In genomic region chr2:30287027-30287373, GRCm38 (mm10) we compare ENCODE assay signal across 8 mouse cellular contexts. TPM values are rescaled to one million over a fixed set of nuclear protein-coding genes. Genes with fewer than 3 reads are reported as not detected.
A peak's percentile ranks its signal among the peaks of the same experiment; 100 is the strongest.
DNase-seq lines count a peak whose midpoint lies in the region; ATAC-seq and TF ChIP-seq lines count a peak whose summit lies in the region.

No protein-coding gene starts in this region.

- intact Hi-C loops in gastrocnemius, adult 2 months (cut with DNase I) = loop anchor here (5.0 kb wide), 1 partner anchor 70 kb away; the partner anchor contains the start of gene Sh3glb2

- peak overlapping the region; percentile 92 for H3K27ac ChIP-seq in gastrocnemius, adult 2 months
- H3K27ac ChIP-seq in cortical plate, adult 2 months (ENCODE audit: insufficient read depth, low read length) = no peak overlapping the region
- H3K27ac ChIP-seq in intestine, embryonic 15.5 days = peak overlapping the region; percentile 81
- no peak overlapping the region; the same call in 1 of the 2 replicates for H3K27ac ChIP-seq in midbrain, embryonic 15.5 days

- H3K4me3 ChIP-seq in gastrocnemius, adult 2 months = peak overlapping the region; percentile 99
- H3K4me3 ChIP-seq in C2C12 (ENCODE audit: insufficient read depth, poor library complexity, severe bottlenecking) = peak overlapping the region; percentile 94
- peak overlapping the region; percentile 83 for H3K4me3 ChIP-seq in cortical plate, adult 2 months (ENCODE audit: insufficient read depth, low read length)
- peak overlapping the region; percentile 93 for H3K4me3 ChIP-seq in intestine, embryonic 15.5 days (replicated peaks)
- peak overlapping the region; percentile 94 for H3K4me3 ChIP-seq in midbrain, embryonic 15.5 days

- no peak; the same call in 1 of the 2 replicates for ATAC-seq in intestine, embryonic 15.5 days
- no peak for ATAC-seq in midbrain, embryonic 15.5 days (replicated peaks)
- no peak for ATAC-seq in activated CD4-positive, CD25-positive, alpha-beta regulatory T cell, adult 4 months

- peaks cover 4% of the 10 kb centered on the region; the same call in 1 of the 2 replicates for H3K4me1 ChIP-seq in cortical plate, adult 2 months (ENCODE audit: control insufficient read depth, insufficient read depth, low read length)
- H3K4me1 ChIP-seq in intestine, embryonic 15.5 days (replicated peaks) = peaks cover 18% of the 10 kb centered on the region
- peaks cover 30% of the 10 kb centered on the region for H3K4me1 ChIP-seq in midbrain, embryonic 15.5 days

- peaks cover 58% of the 10 kb centered on the region for H3K79me3 ChIP-seq in C2C12 (ENCODE audit: low read depth)

- peak overlapping the region; percentile 98 for H3ac ChIP-seq in C2C12 (ENCODE audit: control insufficient read depth, insufficient read length, low read depth)

- no peaks in the 10 kb centered on the region for H3K9me3 ChIP-seq in intestine, embryonic 15.5 days
- no peaks in the 10 kb centered on the region for H3K9me3 ChIP-seq in midbrain, embryonic 15.5 days

- H3K79me2 ChIP-seq in C2C12 (ENCODE audit: control insufficient read depth, insufficient read depth) = peaks cover 81% of the 10 kb centered on the region

- no peak for DNase-seq in gastrocnemius, adult 2 months
- no peak for DNase-seq in gastrocnemius, adult 8-10 months (ENCODE audit: low spot score in 2 of 2)
- DNase-seq in layer of hippocampus, postnatal 14 days (ENCODE audit: low spot score in 2 of 2) = no peak

- H3K9ac ChIP-seq in intestine, embryonic 15.5 days = peak overlapping the region; percentile 95
- peak overlapping the region; percentile 83 for H3K9ac ChIP-seq in midbrain, embryonic 15.5 days

- 1% methylated on average over 10 of the region's 10 CpGs for WGBS in intestine, embryonic 15.5 days
- WGBS in midbrain, embryonic 15.5 days = 0% methylated on average over 10 of the region's 10 CpGs

- TF ChIP-seq POLR2A in cortical plate, adult 2 months (IDR thresholded peaks at IDR 0.05; ENCODE audit: extremely low read depth, insufficient read depth, low read length) = no peak

- H3K36me3 ChIP-seq in C2C12 (ENCODE audit: control insufficient read depth, insufficient read depth) = peaks cover 19% of the 10 kb centered on the region
- H3K36me3 ChIP-seq in intestine, embryonic 15.5 days = 0 out of 2 replicates have a peak, but pooled peaks cover 5% of the 10 kb centered on the region
- no peaks in the 10 kb centered on the region for H3K36me3 ChIP-seq in midbrain, embryonic 15.5 days (replicated peaks)

- H3K4me2 ChIP-seq in intestine, embryonic 15.5 days (replicated peaks) = peak overlapping the region; percentile 59
- peak overlapping the region; percentile 99 for H3K4me2 ChIP-seq in midbrain, embryonic 15.5 days

- no peaks in the 10 kb centered on the region for H3K27me3 ChIP-seq in C2C12 (ENCODE audit: control insufficient read depth, insufficient read depth, insufficient read length)
- H3K27me3 ChIP-seq in intestine, embryonic 15.5 days (replicated peaks) = no peaks in the 10 kb centered on the region
- no peaks in the 10 kb centered on the region for H3K27me3 ChIP-seq in midbrain, embryonic 15.5 days (replicated peaks)

- TF ChIP-seq CTCF in gastrocnemius, adult 2 months (IDR thresholded peaks at IDR 0.05) = no peak
- TF ChIP-seq CTCF in C2C12 (IDR thresholded peaks at IDR 0.05; ENCODE audit: control insufficient read depth, insufficient read depth, insufficient read length) = no peak
- no peak for TF ChIP-seq CTCF in cortical plate, adult 2 months (IDR thresholded peaks at IDR 0.05; ENCODE audit: extremely low read depth, insufficient read depth, low read length)

TF ChIP-seq in C2C12, 6 proteins besides CTCF, POLR2A, EP300 and RAD21:
- TF ChIP-seq CEBPB (IDR thresholded peaks at IDR 0.05; ENCODE audit: low read depth) (no peak), MYOG (IDR thresholded peaks at IDR 0.05; ENCODE audit: control insufficient read depth, extremely low read depth, insufficient read length) (no peak), MYOD1 (IDR thresholded peaks at IDR 0.05; ENCODE audit: control insufficient read depth, insufficient read length, low read depth) (no peak), FOSL1 (IDR thresholded peaks at IDR 0.05; ENCODE audit: insufficient read depth, low read length, poor library complexity, severe bottlenecking) (no peak), MAX (IDR thresholded peaks at IDR 0.05) (no peak), USF1 (IDR thresholded peaks at IDR 0.05; ENCODE audit: low read depth) (no peak)

RNA-seq across cellular contexts. Expression of gene Nup188, which starts 0.8 kb away (rescaled TPM):
- total RNA-seq in gastrocnemius, adult 2 months (2021) = 1 to 10 TPM; 8.4 to 9.9 TPM
- total RNA-seq in gastrocnemius, adult 8-10 months (2022) = 1 to 10 TPM; 6.0 to 8.8 (median 7.2) TPM
- polyA plus RNA-seq in C2C12 (2012; fragmentation: generic; extraction: Trizol) = 54.6 TPM
- polyA plus RNA-seq in cortical plate, adult 2 months (2012; rRNA removed) = 15.7 and 16.5 TPM in 2 replicates
- 29.1 and 29.4 TPM in 2 replicates for polyA plus RNA-seq in intestine, embryonic 15.5 days (2015; fragmentation: Nextera tagmentation; extraction: Ambion mirVana)
- 22.6 and 22.7 TPM in 2 replicates for polyA plus RNA-seq in midbrain, embryonic 15.5 days (2015; fragmentation: Nextera tagmentation; extraction: Ambion mirVana)
- total RNA-seq in layer of hippocampus, postnatal 14 days (2021) = 10 to 100 TPM; 19.4 to 20.5 TPM
- 10 to 100 TPM; 25.8 to 30.6 TPM for polyA plus RNA-seq in activated CD4-positive, CD25-positive, alpha-beta regulatory T cell, adult 4 months (2017; shearing (Covaris generic))

RNA-seq across cellular contexts. Expression of gene Dolk, which starts 0.9 kb away (rescaled TPM):
- 10 to 100 TPM; 20.2 to 21.0 TPM for total RNA-seq in gastrocnemius, adult 2 months (2021)
- total RNA-seq in gastrocnemius, adult 8-10 months (2022) = 10 to 100 TPM; 20.5 to 26.2 (median 24.6) TPM
- polyA plus RNA-seq in C2C12 (2012; fragmentation: generic; extraction: Trizol) = 28.3 TPM
- 16.7 and 16.9 TPM in 2 replicates for polyA plus RNA-seq in cortical plate, adult 2 months (2012; rRNA removed)
- polyA plus RNA-seq in intestine, embryonic 15.5 days (2015; fragmentation: Nextera tagmentation; extraction: Ambion mirVana) = 28.8 and 34.4 TPM in 2 replicates
- polyA plus RNA-seq in midbrain, embryonic 15.5 days (2015; fragmentation: Nextera tagmentation; extraction: Ambion mirVana) = 40.7 TPM in 2 replicates
- total RNA-seq in layer of hippocampus, postnatal 14 days (2021) = 10 to 100 TPM; 24.4 TPM
- polyA plus RNA-seq in activated CD4-positive, CD25-positive, alpha-beta regulatory T cell, adult 4 months (2017; shearing (Covaris generic)) = 10 to 100 TPM; 11.6 to 13.6 TPM

RNA-seq across cellular contexts. Expression of gene Gm28038, which starts 6.2 kb away (rescaled TPM):
- total RNA-seq in gastrocnemius, adult 2 months (2021) = 1 to 10 TPM in 1 of 2 experiments, not detected in 1; 1.8 TPM
- total RNA-seq in gastrocnemius, adult 8-10 months (2022) = not detected
- polyA plus RNA-seq in C2C12 (2012; fragmentation: generic; extraction: Trizol) = 0.16 TPM
- polyA plus RNA-seq in cortical plate, adult 2 months (2012; rRNA removed) = not detected in 2 replicates
- polyA plus RNA-seq in intestine, embryonic 15.5 days (2015; fragmentation: Nextera tagmentation; extraction: Ambion mirVana) = not detected in 2 replicates
- not detected in 2 replicates for polyA plus RNA-seq in midbrain, embryonic 15.5 days (2015; fragmentation: Nextera tagmentation; extraction: Ambion mirVana)
- total RNA-seq in layer of hippocampus, postnatal 14 days (2021) = not detected
- polyA plus RNA-seq in activated CD4-positive, CD25-positive, alpha-beta regulatory T cell, adult 4 months (2017; shearing (Covaris generic)) = not detected

RNA-seq across cellular contexts. Expression of gene Phyhd1, which starts 21.0 kb away (rescaled TPM):
- 10 to 100 TPM; 27.8 to 34.5 TPM for total RNA-seq in gastrocnemius, adult 2 months (2021)
- total RNA-seq in gastrocnemius, adult 8-10 months (2022) = 10 to 100 TPM in 2 of 4 experiments, 1 to 10 TPM in 2; 7.7 to 14.2 (median 11.0) TPM
- 1.4 TPM for polyA plus RNA-seq in C2C12 (2012; fragmentation: generic; extraction: Trizol)
- polyA plus RNA-seq in cortical plate, adult 2 months (2012; rRNA removed) = 32.2 and 34.1 TPM in 2 replicates
- polyA plus RNA-seq in intestine, embryonic 15.5 days (2015; fragmentation: Nextera tagmentation; extraction: Ambion mirVana) = 9.8 and 11.5 TPM in 2 replicates
- 7.0 and 7.3 TPM in 2 replicates for polyA plus RNA-seq in midbrain, embryonic 15.5 days (2015; fragmentation: Nextera tagmentation; extraction: Ambion mirVana)
- total RNA-seq in layer of hippocampus, postnatal 14 days (2021) = 10 to 100 TPM; 23.1 to 24.0 TPM
- 1 to 10 TPM; 3.9 to 4.8 TPM for polyA plus RNA-seq in activated CD4-positive, CD25-positive, alpha-beta regulatory T cell, adult 4 months (2017; shearing (Covaris generic))

RNA-seq across cellular contexts. Expression of gene Gm28035, which starts 46.6 kb away (rescaled TPM):
- 1 to 10 TPM; 1.1 to 1.4 TPM for total RNA-seq in gastrocnemius, adult 2 months (2021)
- under 1 TPM in 3 of 4 experiments, not detected in 1; 0.22 to 0.78 (median 0.40) TPM for total RNA-seq in gastrocnemius, adult 8-10 months (2022)
- polyA plus RNA-seq in C2C12 (2012; fragmentation: generic; extraction: Trizol) = 0.01 TPM
- polyA plus RNA-seq in cortical plate, adult 2 months (2012; rRNA removed) = 17.7 and 18.5 TPM in 2 replicates
- polyA plus RNA-seq in intestine, embryonic 15.5 days (2015; fragmentation: Nextera tagmentation; extraction: Ambion mirVana) = 0.21 and 0.29 TPM in 2 replicates
- 0.31 and 0.38 TPM in 2 replicates for polyA plus RNA-seq in midbrain, embryonic 15.5 days (2015; fragmentation: Nextera tagmentation; extraction: Ambion mirVana)
- 1 to 10 TPM; 6.7 to 7.3 TPM for total RNA-seq in layer of hippocampus, postnatal 14 days (2021)
- polyA plus RNA-seq in activated CD4-positive, CD25-positive, alpha-beta regulatory T cell, adult 4 months (2017; shearing (Covaris generic)) = not detected

Comparison
In these comparisons a context has a peak if more than half of its experiments do, and no peak if none do; other contexts are left out.
1. H3K27ac ChIP-seq: peak in gastrocnemius, adult 2 months (single experiment) and intestine, embryonic 15.5 days (single experiment); none in cortical plate, adult 2 months (single experiment) and midbrain, embryonic 15.5 days (single experiment).
2. Peak in every context shown above with its lines, with median percentiles within 50 percentile points of each other: H3K4me3 ChIP-seq.